Mouse (Mus musculus) cerebellum, postnatal 25 days (tissue): Measurements from ENCODE around the gene Tsga8.

Experiments used
- DNase-seq, 2 experiments: peaks; one replicate each; pipeline ENCODE4 v3.0.0; 2021; ENCODE audit warnings: mixed read lengths in 2 of 2

Tsga8 gene

GRCm38 (mm10) chrX:83487598-83487997 is at the start of gene Tsga8:
Tsga8 (minus strand) TSS chrX:83487924.
- DNase-seq, result no peak
